ENCODE assay signal across 8 mouse cellular contexts in genomic region chrX:95657804-95658599, GRCm38 (mm10). TPM values are rescaled to one million over a fixed set of nuclear protein-coding genes. Genes with fewer than 3 reads are reported as not detected.
DNase-seq lines count a peak whose midpoint lies in the region; ATAC-seq and TF ChIP-seq lines count a peak whose summit lies in the region.

TSS of gene Zc4h2 (minus strand) at chrX:95658509.

- peak within 1 kb of the TSS; percentile 55 for H3K9ac ChIP-seq in hindbrain, embryonic 12.5 days
- H3K9ac ChIP-seq in lung, postnatal 0 days (replicated peaks; ENCODE audit: low read depth) = no peak within 1 kb of the TSS

- peak; percentile 100 for ATAC-seq in hindbrain, embryonic 12.5 days (ENCODE audit: low FRiP score)
- peak; percentile 100 for ATAC-seq in lung, postnatal 0 days

- H3K27me3 ChIP-seq in hindbrain, embryonic 12.5 days = no peaks in the 10 kb centered on the region
- no peaks in the 10 kb centered on the region for H3K27me3 ChIP-seq in lung, postnatal 0 days (replicated peaks; ENCODE audit: insufficient read depth, low read length)

- H3K36me3 ChIP-seq in hindbrain, embryonic 12.5 days = no peaks in the 10 kb centered on the region
- no peaks in the 10 kb centered on the region for H3K36me3 ChIP-seq in lung, postnatal 0 days (ENCODE audit: insufficient read depth, low read length)

- peak; percentile 86 for DNase-seq in Muller cell, postnatal 12 days (ENCODE audit: inconsistent ontology term)
- DNase-seq in cerebellum, adult 8-10 months = peak; percentile 71
- DNase-seq in frontal cortex, postnatal 10 days (ENCODE audit: low spot score in 2 of 2) = peak; percentile 62 to 68
- DNase-seq in layer of hippocampus, postnatal 10 days (ENCODE audit: low spot score in 2 of 2) = peak; percentile 50 to 72
- peak; percentile 85 for DNase-seq in lung, postnatal 0 days (ENCODE audit: low spot score)
- peak; percentile 54 for DNase-seq in ovary, postnatal 36 days (ENCODE audit: low spot score)
- DNase-seq in thymus, postnatal 14 days = peak; percentile 74

- no peak for TF ChIP-seq CTCF in lung, postnatal 0 days (IDR thresholded peaks at IDR 0.05)

- H3K4me3 ChIP-seq in hindbrain, embryonic 12.5 days = peak within 1 kb of the TSS; percentile 39
- peak within 1 kb of the TSS; percentile 50 for H3K4me3 ChIP-seq in lung, postnatal 0 days (ENCODE audit: low read depth, low read length)

- H3K4me1 ChIP-seq in hindbrain, embryonic 12.5 days = no peaks in the 10 kb centered on the region
- H3K4me1 ChIP-seq in lung, postnatal 0 days (ENCODE audit: insufficient read depth, low read depth, low read length) = no peaks in the 10 kb centered on the region

- no peaks in the 10 kb centered on the region for H3K9me3 ChIP-seq in hindbrain, embryonic 12.5 days (replicated peaks)
- no peaks in the 10 kb centered on the region for H3K9me3 ChIP-seq in lung, postnatal 0 days (ENCODE audit: low read length)

- 16% methylated on average over 7 of the region's 7 CpGs for WGBS in hindbrain, embryonic 12.5 days
- WGBS in lung, postnatal 0 days = 18% methylated on average over 7 of the region's 7 CpGs

- peak within 1 kb of the TSS; percentile 50 for H3K4me2 ChIP-seq in hindbrain, embryonic 12.5 days (replicated peaks)
- H3K4me2 ChIP-seq in lung, postnatal 0 days (replicated peaks; ENCODE audit: low read depth, low read length) = peak within 1 kb of the TSS; percentile 42

- H3K27ac ChIP-seq in hindbrain, embryonic 12.5 days = peak within 1 kb of the TSS; percentile 64
- H3K27ac ChIP-seq in lung, postnatal 0 days (ENCODE audit: low read length) = peak within 1 kb of the TSS; percentile 26; the same call in 1 of the 2 replicates

- TF ChIP-seq EP300 in lung, postnatal 0 days (IDR thresholded peaks at IDR 0.05) = no peak

RNA-seq across cellular contexts. Expression of gene Zc4h2, which starts in this region (rescaled TPM):
- 53.0 and 56.7 TPM in 2 replicates for polyA plus RNA-seq in hindbrain, embryonic 12.5 days (2016; fragmentation: Nextera tagmentation; extraction: Ambion mirVana)
- total RNA-seq in layer of hippocampus, postnatal 10 days (2021) = 10 to 100 TPM; 24.3 to 24.7 TPM
- 5.3 and 6.0 TPM in 2 replicates for polyA plus RNA-seq in lung, postnatal 0 days (2015; fragmentation: Nextera tagmentation; extraction: Ambion mirVana)

Comparison
In these comparisons a context has a peak if more than half of its experiments do, and no peak if none do; other contexts are left out.
1. Peak in every context shown above with its lines: DNase-seq, ATAC-seq, H3K4me3 ChIP-seq and H3K27ac ChIP-seq.